17 mouse cellular contexts compared by ENCODE assay signal in the genomic region with DNA sequence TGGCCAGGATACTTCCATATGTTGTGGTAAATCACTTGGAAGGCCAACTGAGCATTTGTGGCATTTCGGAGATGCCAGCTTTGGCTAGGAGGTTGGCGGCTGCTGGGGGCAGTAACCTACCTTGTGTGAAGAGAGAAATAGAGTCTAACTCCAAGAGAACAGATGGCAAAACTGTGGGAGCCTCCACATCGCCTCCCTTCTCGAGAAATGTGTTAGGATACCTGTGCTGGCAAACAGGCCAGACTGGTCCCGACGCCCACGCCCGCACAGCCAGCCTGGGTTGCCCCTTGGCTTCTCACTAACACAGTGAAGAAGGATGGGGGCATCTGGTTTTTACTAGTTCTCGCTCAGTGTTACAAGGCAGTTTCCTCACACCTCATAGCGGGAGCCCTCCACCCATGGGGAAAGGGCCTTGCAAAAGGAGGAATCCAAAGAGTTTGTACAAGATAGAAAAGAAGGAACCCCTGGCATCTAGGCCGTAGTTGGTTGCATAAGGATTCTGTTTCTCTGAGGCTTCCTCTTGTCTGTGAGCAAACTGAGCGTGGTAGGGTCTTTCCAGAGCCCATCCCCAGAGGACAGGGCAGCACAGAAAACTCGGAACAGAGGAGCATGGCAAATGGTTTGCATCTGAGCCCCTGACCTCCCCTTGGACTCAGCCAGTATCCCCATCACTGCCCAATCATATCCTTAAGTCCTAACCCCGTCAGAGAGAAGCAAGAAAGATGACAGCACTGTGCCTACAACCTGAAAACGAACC.
DNase-seq lines count a peak whose midpoint lies in the region; ATAC-seq and TF ChIP-seq lines count a peak whose summit lies in the region.
"Had no signal": no experiment of that assay in that cellular context is flagged by ENCODE, and none has a peak within 500 bp of the region (broad histone marks: within the 10 kb centered on the region; RNA-seq: fewer than 3 reads in every experiment).

No protein-coding gene starts in this region.

- H3K36me3 ChIP-seq in hindbrain, postnatal 0 days (ENCODE audit: insufficient read depth, low read length): no peaks in the 10 kb centered on the region
- no peaks in the 10 kb centered on the region for H3K36me3 ChIP-seq in hindbrain, embryonic 11.5 days (ENCODE audit: control insufficient read depth, insufficient read depth, low read length)
- H3K36me3 ChIP-seq in heart, adult 2 months (ENCODE audit: control insufficient read depth, insufficient read depth, low read length): no peaks in the 10 kb centered on the region
- H3K36me3 ChIP-seq: limb, embryonic 15.5 days; lung, embryonic 15.5 days; neural tube, embryonic 15.5 days had no signal

- no peak overlapping the region for H3K4me2 ChIP-seq in hindbrain, postnatal 0 days (ENCODE audit: low read depth, low read length)
- no peak overlapping the region for H3K4me2 ChIP-seq in hindbrain, embryonic 11.5 days (replicated peaks; ENCODE audit: low read depth, low read length)
- H3K4me2 ChIP-seq: limb, embryonic 15.5 days; lung, embryonic 15.5 days; neural tube, embryonic 15.5 days had no signal

- no peaks in the 10 kb centered on the region for H3K9me3 ChIP-seq in hindbrain, postnatal 0 days (ENCODE audit: low read length)
- no peaks in the 10 kb centered on the region for H3K9me3 ChIP-seq in hindbrain, embryonic 11.5 days (ENCODE audit: control insufficient read depth, low read length)
- H3K9me3 ChIP-seq: limb, embryonic 15.5 days; lung, embryonic 15.5 days; neural tube, embryonic 15.5 days had no signal

- WGBS in hindbrain, postnatal 0 days: 63% methylated on average over 15 of the region's 15 CpGs
- WGBS in hindbrain, embryonic 11.5 days: 79% methylated on average over 15 of the region's 15 CpGs
- 94% methylated on average over 15 of the region's 15 CpGs for WGBS in heart, adult 2 months

- no peak for TF ChIP-seq CTCF in hindbrain, postnatal 0 days (IDR thresholded peaks at IDR 0.05; ENCODE audit: low read depth)
- no peak for TF ChIP-seq CTCF in heart, adult 2 months (IDR thresholded peaks at IDR 0.05)

- H3K9ac ChIP-seq in hindbrain, postnatal 0 days (replicated peaks; ENCODE audit: low read length): no peak overlapping the region
- H3K9ac ChIP-seq in hindbrain, embryonic 11.5 days (ENCODE audit: low read depth, low read length): no peak overlapping the region
- no peak overlapping the region for H3K9ac ChIP-seq in heart, adult 2 months (ENCODE audit: low read depth, low read length)
- H3K9ac ChIP-seq: limb, embryonic 15.5 days; lung, embryonic 15.5 days; neural tube, embryonic 15.5 days had no signal

- no peaks in the 10 kb centered on the region for H3K79me2 ChIP-seq in heart, adult 2 months (replicated peaks; ENCODE audit: control insufficient read depth, insufficient read depth, low read length)

- no peak overlapping the region for H3K4me3 ChIP-seq in hindbrain, postnatal 0 days (ENCODE audit: low read length)
- no peak overlapping the region for H3K4me3 ChIP-seq in hindbrain, embryonic 11.5 days (ENCODE audit: low read depth, low read length)
- H3K4me3 ChIP-seq in heart, adult 2 months: no peak overlapping the region
- H3K4me3 ChIP-seq: limb, embryonic 15.5 days; lung, embryonic 15.5 days; neural tube, embryonic 15.5 days had no signal

- TF ChIP-seq POLR2A in heart, adult 2 months (IDR thresholded peaks at IDR 0.05; ENCODE audit: insufficient read depth, low read depth, low read length): no peak

- peaks cover 8% of the 10 kb centered on the region for H3K4me1 ChIP-seq in hindbrain, postnatal 0 days (ENCODE audit: insufficient read depth, low read length)
- H3K4me1 ChIP-seq in hindbrain, embryonic 11.5 days (replicated peaks; ENCODE audit: control insufficient read depth, insufficient read depth, low read length): no peaks in the 10 kb centered on the region
- no peaks in the 10 kb centered on the region; the same call in 1 of the 2 replicates for H3K4me1 ChIP-seq in heart, adult 2 months (ENCODE audit: control insufficient read depth, insufficient read depth, low read length)

- intact Hi-C loops in left cerebral cortex, postnatal 4 days (cut with DNase I): no loop called here
- intact Hi-C loops in heart, adult 2 months (cut with DNase I): loop anchor here (10.0 kb wide), 1 partner anchor 604 kb away; no protein-coding TSS in a partner anchor

- TF ChIP-seq EP300 in heart, adult 2 months (IDR thresholded peaks at IDR 0.05; ENCODE audit: insufficient read depth, low read depth, low read length): no peak

- H3K27me3 ChIP-seq in hindbrain, postnatal 0 days (ENCODE audit: insufficient read depth, low read length): no peaks in the 10 kb centered on the region
- no peaks in the 10 kb centered on the region for H3K27me3 ChIP-seq in hindbrain, embryonic 11.5 days (ENCODE audit: control insufficient read depth, insufficient read depth, low read length)
- H3K27me3 ChIP-seq in heart, adult 2 months (ENCODE audit: control insufficient read depth, insufficient read depth, low read length): no peaks in the 10 kb centered on the region
- H3K27me3 ChIP-seq: limb, embryonic 15.5 days; lung, embryonic 15.5 days; neural tube, embryonic 15.5 days had no signal

- peak overlapping the region; percentile 36; the same call in 1 of the 2 replicates for H3K27ac ChIP-seq in hindbrain, postnatal 0 days
- no peak overlapping the region for H3K27ac ChIP-seq in hindbrain, embryonic 11.5 days (ENCODE audit: low read depth, low read length)
- no peak overlapping the region for H3K27ac ChIP-seq in heart, adult 2 months
- H3K27ac ChIP-seq: limb, embryonic 15.5 days; neural tube, embryonic 15.5 days had no signal

- peak; percentile 12; the same call in 1 of the 2 replicates for ATAC-seq in hindbrain, postnatal 0 days
- ATAC-seq in hindbrain, embryonic 11.5 days (ENCODE audit: low FRiP score): no peak
- ATAC-seq: CD4-positive, CD25-positive, alpha-beta regulatory T cell, adult 4 months had no signal

- peak; percentile 42 for DNase-seq in hindbrain, postnatal 0 days (ENCODE audit: low spot score)
- DNase-seq in hindbrain, embryonic 11.5 days (ENCODE audit: low spot score): no peak
- peak; percentile 99 for DNase-seq in brain, adult 2 months (ENCODE audit: low read depth, low spot score)
- DNase-seq in cerebellum, adult 8-10 months: peak; percentile 94
- peak; percentile 68 for DNase-seq in left cerebral cortex, postnatal 4 days
- no peak for DNase-seq in heart, adult 2 months
- no peak for DNase-seq in embryo, embryonic 9.5 days (ENCODE audit: extremely low spot score)
- DNase-seq in urinary bladder, adult 2 months (ENCODE audit: low spot score): no peak
- DNase-seq: adrenal gland, adult 2 months; heart, adult 18-20 months; midbrain, embryonic 14.5 days; spleen, adult 18-20 months; thymus, postnatal 36 days had no signal

Comparison
In these comparisons a context has a peak if more than half of its experiments do, and no peak if none do; other contexts are left out.
1. DNase-seq: peak in hindbrain, postnatal 0 days (single experiment), brain, adult 2 months (single experiment), cerebellum, adult 8-10 months (single experiment) and left cerebral cortex, postnatal 4 days (single experiment); none in hindbrain, embryonic 11.5 days (single experiment), heart, adult 2 months (0 of 2), embryo, embryonic 9.5 days (single experiment) and urinary bladder, adult 2 months (single experiment).